Mouse (Mus musculus) embryonic facial prominence, embryonic 14.5 days (tissue): Measurements from ENCODE around the gene Gm38392. TPM values are rescaled to one million over a fixed set of nuclear protein-coding genes. Genes with fewer than 3 reads are reported as not detected.
A peak's percentile ranks its signal among the peaks of the same experiment; 100 is the strongest.

Experiments
- ATAC-seq: fragments of 200-750 bp; cut with Nextera tagmentation; 2 replicates; pipeline ENCODE4 v1.8.0; 2017; ENCODE audit warnings: low read depth, moderate number of reproducible peaks, moderate TSS enrichment
- DNase-seq: peaks from one replicate; pipeline ENCODE4 v3.0.0-alpha.2; 2015; ENCODE audit warnings: low spot score
- H3K27ac ChIP-seq: fragments of 300-500 bp; sonication (generic); replicated peaks from 2 replicates; pipeline ENCODE4 v1.5.1; 2014; ENCODE audit warnings: low read depth, mild to moderate bottlenecking, low read length, moderate library complexity
- H3K27me3 ChIP-seq: fragments of 300-500 bp; sonication (generic); replicated peaks from 2 replicates; pipeline ENCODE4 v1.6.1; 2014; ENCODE audit warnings: low read length; ENCODE audit not compliant: control insufficient read depth, insufficient read depth
- H3K36me3 ChIP-seq: fragments of 300-500 bp; sonication (generic); 2 replicates; pipeline ENCODE4 v1.6.1; 2014; ENCODE audit warnings: low read length, mixed read lengths; ENCODE audit not compliant: control insufficient read depth, insufficient read depth
- H3K4me1 ChIP-seq: fragments of 300-500 bp; sonication (generic); 2 replicates; pipeline ENCODE4 v1.6.1; 2014; ENCODE audit warnings: antibody characterized with exemption, low read length; ENCODE audit not compliant: control insufficient read depth, insufficient read depth
- H3K4me2 ChIP-seq: fragments of 300-500 bp; sonication (generic); 2 replicates; pipeline ENCODE4 v1.6.1; 2014; ENCODE audit warnings: low read depth, mild to moderate bottlenecking, low read length, moderate library complexity, mixed read lengths
- H3K4me3 ChIP-seq: fragments of 300-500 bp; sonication (generic); 2 replicates; pipeline ENCODE4 v1.5.1; 2014; ENCODE audit warnings: low read depth, mild to moderate bottlenecking, low read length
- H3K9ac ChIP-seq: fragments of 300-500 bp; sonication (generic); 2 replicates; pipeline ENCODE4 v1.6.1; 2014; ENCODE audit warnings: low read depth, mild to moderate bottlenecking, low read length, moderate library complexity, mixed read lengths
- H3K9me3 ChIP-seq: fragments of 300-500 bp; sonication (generic); 2 replicates; pipeline ENCODE4 v1.6.1; 2016; ENCODE audit warnings: low read length; ENCODE audit not compliant: control insufficient read depth
- WGBS: fragments of 180-500 bp; shearing (Covaris S2); extraction: QIAGEN DNeasy Blood & Tissue Kit; methylation state at CpG from one replicate; pipeline ENCODE4 v1.1.7; 2014; 5-methylcytosine and 5-hydroxymethylcytosine counted together
- polyA plus RNA-seq: library from polyadenylated mRNA; unstranded; fragments of >200 nt; fragmentation: Nextera tagmentation; extraction: Ambion mirVana; gene quantifications from 2 replicates; pipeline ENCODE4 v1.2.1, GENCODE M21; 2014

Gm38392 gene
- polyA plus RNA-seq, 1 experiment from 2014 or later, result not detected

DNA sequence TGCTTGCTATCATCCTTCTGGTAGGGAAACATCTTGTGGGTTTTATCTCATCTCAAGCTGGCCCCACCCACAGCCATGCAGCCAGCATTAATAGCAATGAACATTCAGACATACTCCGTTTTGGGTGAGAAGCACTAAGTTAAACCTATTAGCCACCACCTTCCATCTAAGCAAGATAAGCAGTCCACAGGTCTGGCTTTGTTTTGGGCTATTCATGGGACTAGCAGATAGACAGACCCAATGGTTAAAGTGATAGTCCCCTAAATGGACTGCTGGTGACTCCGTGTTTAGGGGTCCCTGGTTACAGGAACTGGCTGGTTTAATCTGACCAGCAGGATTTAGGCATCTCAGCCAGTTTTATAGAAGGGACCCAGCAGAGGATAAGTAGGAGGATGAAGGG, 74.0 kb downstream of the Gm38392 start:
- Histone ChIP-seq H3K36me3 (no peaks in the 10 kb centered on the region), H3K27ac (no peak overlapping the region), H3K4me1 (0 out of 2 replicates have a peak, but pooled peaks cover 9% of the 10 kb centered on the region), H3K4me2 (0 out of 2 replicates have a peak overlapping the region, but pooled peaks have one; percentile 3), H3K27me3 (peaks cover 98% of the 10 kb centered on the region), H3K9ac (no peak overlapping the region), H3K9me3 (no peaks in the 10 kb centered on the region), H3K4me3 (no peak overlapping the region)
- no peak for ATAC-seq
- DNase-seq, result no peak
- 2% methylated on average over 2 of the region's 2 CpGs for WGBS

- no peak overlapping the region for H3K9ac ChIP-seq
- no peak overlapping the region for H3K4me2 ChIP-seq
- DNase-seq, result no peak
- H3K36me3 ChIP-seq, result no peaks in the 10 kb centered on the region
- no peak for ATAC-seq
- H3K4me3 ChIP-seq, result no peak overlapping the region
- 6% methylated on average over 1 of the region's 1 CpGs for WGBS
- H3K4me1 ChIP-seq, result 0 out of 2 replicates have a peak, but pooled peaks cover 9% of the 10 kb centered on the region
- H3K27me3 ChIP-seq, result peaks cover 100% of the 10 kb centered on the region
- H3K9me3 ChIP-seq, result no peaks in the 10 kb centered on the region
- H3K27ac ChIP-seq, result no peak overlapping the region
Observed at GRCm38 (mm10) chr3:88212356-88212755, 74.7 kb downstream of the Gm38392 start.

GRCm38 (mm10) chr3:88210918-88211317, 76.1 kb downstream of the Gm38392 start:
- ATAC-seq (no peak), DNase-seq (no peak)
- H3K9ac ChIP-seq, result no peak overlapping the region
- H3K36me3 ChIP-seq, result no peaks in the 10 kb centered on the region
- peaks cover 100% of the 10 kb centered on the region for H3K27me3 ChIP-seq
- no peaks in the 10 kb centered on the region for H3K9me3 ChIP-seq
- no peak overlapping the region for H3K4me3 ChIP-seq
- H3K4me2 ChIP-seq, result no peak overlapping the region
- 9% methylated on average over 2 of the region's 2 CpGs for WGBS
- 0 out of 2 replicates have a peak, but pooled peaks cover 9% of the 10 kb centered on the region for H3K4me1 ChIP-seq
- H3K27ac ChIP-seq, result no peak overlapping the region

- H3K27me3 ChIP-seq, result peaks cover 100% of the 10 kb centered on the region
- H3K4me3 ChIP-seq, result no peak overlapping the region
- no peak overlapping the region for H3K9ac ChIP-seq
- H3K9me3 ChIP-seq, result no peaks in the 10 kb centered on the region
- no peak overlapping the region for H3K27ac ChIP-seq
- ATAC-seq, result no peak
- 0 out of 2 replicates have a peak, but pooled peaks cover 4% of the 10 kb centered on the region for H3K4me1 ChIP-seq
- 10% methylated on average over 2 of the region's 2 CpGs for WGBS
- no peaks in the 10 kb centered on the region for H3K36me3 ChIP-seq
- peak overlapping the region; percentile 4; the same call in 1 of the 2 replicates for H3K4me2 ChIP-seq
- no peak for DNase-seq
Observed at GRCm38 (mm10) chr3:88210121-88210520, 76.9 kb downstream of the Gm38392 start.

- Histone ChIP-seq H3K27ac (no peak overlapping the region), H3K4me3 (no peak overlapping the region), H3K4me2 (no peak overlapping the region), H3K9ac (no peak overlapping the region), H3K27me3 (peaks cover 100% of the 10 kb centered on the region), H3K36me3 (no peaks in the 10 kb centered on the region), H3K9me3 (no peaks in the 10 kb centered on the region), H3K4me1 (no peaks in the 10 kb centered on the region)
- ATAC-seq, result no peak
- no peak for DNase-seq
- WGBS, result 0% methylated on average over 6 of the region's 6 CpGs
Observed at GRCm38 (mm10) chr3:88209306-88209705, 77.7 kb downstream of the Gm38392 start.

GRCm38 (mm10) chr3:88208226-88208720, 78.7 kb downstream of the Gm38392 start:
- Histone ChIP-seq H3K36me3 (no peaks in the 10 kb centered on the region), H3K27ac (no peak overlapping the region), H3K4me3 (no peak overlapping the region), H3K27me3 (peaks cover 100% of the 10 kb centered on the region), H3K9me3 (no peaks in the 10 kb centered on the region), H3K4me1 (no peaks in the 10 kb centered on the region), H3K4me2 (no peak overlapping the region), H3K9ac (no peak overlapping the region)
- no peak for DNase-seq
- WGBS, result 7% methylated on average over 3 of the region's 3 CpGs
- ATAC-seq, result no peak

GRCm38 (mm10) chr3:88207451-88208100, 79.4 kb downstream of the Gm38392 start:
- H3K4me2 ChIP-seq, result no peak overlapping the region
- no peaks in the 10 kb centered on the region for H3K9me3 ChIP-seq
- ATAC-seq (no peak), DNase-seq (no peak)
- no peaks in the 10 kb centered on the region for H3K36me3 ChIP-seq
- 3% methylated on average over 10 of the region's 15 CpGs for WGBS
- H3K4me3 ChIP-seq, result 0 out of 2 replicates have a peak overlapping the region, but pooled peaks have one; percentile 3
- no peak overlapping the region for H3K9ac ChIP-seq
- no peaks in the 10 kb centered on the region for H3K4me1 ChIP-seq
- H3K27ac ChIP-seq, result no peak overlapping the region
- H3K27me3 ChIP-seq, result peaks cover 100% of the 10 kb centered on the region

DNA sequence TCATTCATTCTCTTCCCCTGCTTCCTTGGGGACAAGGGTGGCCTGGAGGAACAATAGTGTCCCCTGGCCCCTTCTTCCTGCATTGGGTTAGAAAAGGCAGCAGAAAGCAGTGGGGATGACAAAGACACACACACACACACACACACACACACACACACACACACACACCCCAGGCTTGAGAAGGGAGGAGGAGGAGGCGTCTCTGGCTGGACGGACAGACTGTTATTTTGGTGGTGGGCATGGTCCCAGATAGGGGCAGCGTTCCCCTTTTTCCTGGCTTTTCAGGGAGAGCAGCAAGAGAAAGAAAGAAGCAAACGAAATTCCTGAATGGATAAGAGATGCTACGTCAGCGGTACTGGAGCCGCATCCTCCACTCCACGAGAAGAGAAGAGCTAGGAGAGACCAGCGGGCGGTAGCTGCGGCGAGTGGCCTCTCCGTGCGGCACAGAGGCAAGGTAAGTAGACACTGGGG, 80.1 kb downstream of the Gm38392 start:
- no peaks in the 10 kb centered on the region for H3K36me3 ChIP-seq
- H3K4me1 ChIP-seq, result no peaks in the 10 kb centered on the region
- H3K4me3 ChIP-seq, result 0 out of 2 replicates have a peak overlapping the region, but pooled peaks have one; percentile 3
- ATAC-seq (no peak), DNase-seq (no peak)
- no peaks in the 10 kb centered on the region for H3K9me3 ChIP-seq
- H3K4me2 ChIP-seq, result no peak overlapping the region
- no peak overlapping the region for H3K27ac ChIP-seq
- no peak overlapping the region for H3K9ac ChIP-seq
- H3K27me3 ChIP-seq, result peaks cover 100% of the 10 kb centered on the region
- WGBS, result 0% methylated on average over 14 of the region's 14 CpGs

GRCm38 (mm10) chr3:88206500-88206899, 80.5 kb downstream of the Gm38392 start:
- Histone ChIP-seq H3K4me3 (no peak overlapping the region), H3K4me2 (no peak overlapping the region), H3K9ac (no peak overlapping the region), H3K27ac (no peak overlapping the region), H3K36me3 (no peaks in the 10 kb centered on the region), H3K4me1 (no peaks in the 10 kb centered on the region), H3K27me3 (peaks cover 100% of the 10 kb centered on the region), H3K9me3 (no peaks in the 10 kb centered on the region)
- ATAC-seq (no peak), DNase-seq (no peak)
- WGBS, result 4% methylated on average over 3 of the region's 3 CpGs
